Mouse (Mus musculus) forebrain, embryonic 14.5 days (tissue): ENCODE data around the gene Vsx1. TPM values are rescaled to one million over a fixed set of nuclear protein-coding genes. Genes with fewer than 3 reads are reported as not detected.

Source experiments
- ATAC-seq: fragments of 200-750 bp; cut with Nextera tagmentation; 2 replicates; pipeline ENCODE4 v1.8.0; 2017; ENCODE audit warnings: mild to moderate bottlenecking, moderate library complexity
- DNase-seq: peaks from one replicate; pipeline ENCODE4 v3.0.0-alpha.2; 2015; ENCODE audit warnings: low spot score
- H3K27ac ChIP-seq: fragments of 300-500 bp; sonication (generic); 2 replicates; pipeline ENCODE4 v1.5.1; 2014; ENCODE audit warnings: low read depth, mild to moderate bottlenecking, control low read depth, low read length, moderate library complexity
- H3K27me3 ChIP-seq: fragments of 300-500 bp; sonication (generic); replicated peaks from 2 replicates; pipeline ENCODE4 v1.6.1; 2014; ENCODE audit warnings: low read length, control low read depth, mixed read lengths; ENCODE audit not compliant: control insufficient read depth, insufficient read depth
- H3K36me3 ChIP-seq: fragments of 300-500 bp; sonication (generic); 2 replicates; pipeline ENCODE4 v1.6.1; 2014; ENCODE audit warnings: low read length, control low read depth; ENCODE audit not compliant: control insufficient read depth, insufficient read depth
- H3K4me1 ChIP-seq: fragments of 300-500 bp; sonication (generic); 2 replicates; pipeline ENCODE4 v1.6.1; 2014; ENCODE audit warnings: antibody characterized with exemption, low read length, control low read depth; ENCODE audit not compliant: control insufficient read depth, insufficient read depth
- H3K4me2 ChIP-seq: fragments of 300-500 bp; sonication (generic); 2 replicates; pipeline ENCODE4 v1.6.1; 2014; ENCODE audit warnings: mild to moderate bottlenecking, control low read depth, low read length
- H3K4me3 ChIP-seq: fragments of 300-500 bp; sonication (generic); 2 replicates; pipeline ENCODE4 v1.5.1; 2014; ENCODE audit warnings: low read depth, low read length, control low read depth
- H3K9ac ChIP-seq: fragments of 300-500 bp; sonication (generic); 2 replicates; pipeline ENCODE4 v1.6.1; 2014; ENCODE audit warnings: mild to moderate bottlenecking, low read length, control low read depth, moderate library complexity
- H3K9me3 ChIP-seq: fragments of 300-500 bp; sonication (generic); replicated peaks from 2 replicates; pipeline ENCODE4 v1.6.1; 2016; ENCODE audit warnings: low read length, control low read depth, mixed read lengths; ENCODE audit not compliant: control insufficient read depth
- WGBS: fragments of 180-500 bp; shearing (Covaris S2); extraction: QIAGEN DNeasy Blood & Tissue Kit; methylation state at CpG from one replicate; pipeline ENCODE4 v1.1.7; 2014; 5-methylcytosine and 5-hydroxymethylcytosine counted together
- polyA plus RNA-seq: library from polyadenylated mRNA; unstranded; fragments of >200 nt; fragmentation: Nextera tagmentation; extraction: Ambion mirVana; gene quantifications from 2 replicates; pipeline ENCODE4 v1.2.1, GENCODE M21; 2014

Vsx1 gene
- polyA plus RNA-seq, 1 experiment from 2014 or later = 0.04 TPM

- Histone ChIP-seq H3K4me1 (peaks cover 19% of the 10 kb centered on the region; the same call in 1 of the 2 replicates), H3K36me3 (no peaks in the 10 kb centered on the region), H3K9ac (no peak overlapping the region), H3K9me3 (no peaks in the 10 kb centered on the region), H3K27ac (no peak overlapping the region), H3K4me2 (no peak overlapping the region), H3K27me3 (no peaks in the 10 kb centered on the region), H3K4me3 (no peak overlapping the region)
- no peak for ATAC-seq
- WGBS = 76% methylated on average over 2 of the region's 2 CpGs
- DNase-seq = no peak
Measured at GRCm38 (mm10) chr2:150669454-150670045, 19.6 kb downstream of the Vsx1 start.

DNA sequence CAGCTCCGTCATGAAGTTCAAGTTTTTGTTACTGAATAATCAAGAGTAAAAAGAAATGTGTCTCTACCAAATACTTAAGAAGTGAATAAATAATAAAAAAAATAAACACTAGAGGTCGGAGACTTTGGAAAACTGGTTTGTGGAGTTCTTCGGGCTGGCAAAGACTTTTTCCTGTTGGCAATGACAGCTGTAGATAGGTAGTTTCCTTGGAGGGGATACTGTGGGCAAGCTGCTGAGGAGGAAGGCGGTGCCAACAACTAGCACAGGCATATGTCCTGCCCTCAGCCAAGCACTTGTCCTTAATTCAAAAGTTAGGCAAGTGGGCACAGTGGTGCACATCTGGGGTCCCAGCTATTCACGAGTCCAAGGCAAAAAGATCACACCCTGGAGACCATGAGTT is 20.2 kb downstream of the Vsx1 start:
- DNase-seq (no peak), ATAC-seq (no peak)
- no peak overlapping the region for H3K27ac ChIP-seq
- no peaks in the 10 kb centered on the region for H3K9me3 ChIP-seq
- peaks cover 20% of the 10 kb centered on the region; the same call in 1 of the 2 replicates for H3K4me1 ChIP-seq
- H3K27me3 ChIP-seq = no peaks in the 10 kb centered on the region
- peak overlapping the region; percentile 89 for H3K4me2 ChIP-seq
- H3K9ac ChIP-seq = no peak overlapping the region
- 84% methylated on average over 5 of the region's 5 CpGs for WGBS
- H3K4me3 ChIP-seq = no peak overlapping the region
- H3K36me3 ChIP-seq = no peaks in the 10 kb centered on the region

GRCm38 (mm10) chr2:150667820-150668766 is 21.1 kb downstream of the Vsx1 start, which contains the start of gene Acss1:
Gene Acss1 (minus strand): TSS chr2:150668500.
- Histone ChIP-seq H3K27ac (peak within 1 kb of the TSS; percentile 74), H3K9ac (peak within 1 kb of the TSS; percentile 85), H3K36me3 (no peaks in the 10 kb centered on the region), H3K4me2 (peak within 1 kb of the TSS; percentile 89), H3K4me3 (peak within 1 kb of the TSS; percentile 77), H3K9me3 (no peaks in the 10 kb centered on the region), H3K4me1 (peaks cover 24% of the 10 kb centered on the region; the same call in 1 of the 2 replicates), H3K27me3 (no peaks in the 10 kb centered on the region)
- WGBS = 3% methylated on average over 52 of the region's 61 CpGs
- ATAC-seq = peak; percentile 77
- DNase-seq = no peak

DNA sequence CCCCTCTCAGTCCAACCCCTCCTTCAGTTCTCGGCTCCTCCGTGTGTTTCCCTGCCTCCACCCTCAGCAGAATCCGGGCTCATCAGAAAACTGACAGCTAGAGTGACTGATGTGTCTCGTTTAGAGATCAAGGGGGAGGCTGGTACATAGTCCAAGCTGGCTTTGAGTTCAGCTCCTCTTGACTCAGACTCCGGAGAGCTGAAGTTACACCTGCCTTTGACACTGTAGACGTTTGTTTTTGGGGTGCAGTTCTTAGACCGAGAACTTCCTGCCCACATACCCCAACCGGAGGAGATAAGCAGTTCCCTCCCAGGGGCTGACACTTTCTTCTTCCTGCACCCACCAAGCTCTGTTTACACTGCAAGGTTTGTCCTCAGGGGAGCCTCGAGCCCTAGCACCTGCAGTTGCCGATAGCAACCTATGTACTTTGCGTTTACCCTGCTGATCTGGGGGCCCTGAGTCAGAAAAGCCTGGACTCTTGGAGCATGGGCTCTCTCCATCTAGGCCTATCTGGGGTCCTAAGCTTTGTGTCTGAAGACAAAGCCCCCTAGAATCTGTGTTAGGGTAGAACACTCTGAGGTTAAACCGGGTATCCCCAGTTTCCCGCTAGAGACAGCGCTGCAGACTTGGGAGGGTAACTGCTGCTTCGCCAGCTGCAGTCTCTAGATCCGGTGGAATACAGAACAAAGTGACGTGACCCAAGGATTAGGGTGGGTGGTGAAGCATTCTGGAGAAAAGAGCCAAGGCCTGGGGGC is 21.9 kb downstream of the Vsx1 start:
- Histone ChIP-seq H3K9me3 (no peaks in the 10 kb centered on the region), H3K9ac (peak overlapping the region; percentile 85), H3K4me1 (peaks cover 29% of the 10 kb centered on the region; the same call in 1 of the 2 replicates), H3K27me3 (no peaks in the 10 kb centered on the region), H3K4me2 (peak overlapping the region; percentile 89), H3K36me3 (no peaks in the 10 kb centered on the region), H3K4me3 (peak overlapping the region; percentile 77), H3K27ac (peak overlapping the region; percentile 74)
- peak; percentile 27 for ATAC-seq
- 3% methylated on average over 17 of the region's 17 CpGs for WGBS
- no peak for DNase-seq

DNA sequence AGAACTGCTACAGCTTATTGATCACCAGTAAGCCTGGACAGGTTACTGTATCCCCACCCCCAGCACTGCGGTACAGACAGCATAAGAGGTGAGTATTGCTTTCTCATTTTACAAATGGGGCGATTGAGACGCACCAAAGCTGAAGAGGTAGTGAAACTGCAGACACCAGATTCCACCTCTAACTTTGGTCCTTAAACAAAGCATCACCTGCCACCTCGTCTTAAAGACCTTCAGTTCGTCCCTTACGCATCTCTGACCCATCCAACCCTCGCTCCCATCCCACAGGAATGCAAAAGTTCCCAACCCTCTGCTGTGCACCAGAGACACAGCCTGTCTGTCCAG is 22.5 kb downstream of the Vsx1 start:
- WGBS = 37% methylated on average over 7 of the region's 7 CpGs
- Histone ChIP-seq H3K9me3 (no peaks in the 10 kb centered on the region), H3K4me3 (peak overlapping the region; percentile 77), H3K9ac (peak overlapping the region; percentile 85), H3K27ac (peak overlapping the region; percentile 74; the same call in 1 of the 2 replicates), H3K36me3 (no peaks in the 10 kb centered on the region), H3K4me2 (peak overlapping the region; percentile 89), H3K27me3 (no peaks in the 10 kb centered on the region), H3K4me1 (peaks cover 29% of the 10 kb centered on the region; the same call in 1 of the 2 replicates)
- ATAC-seq (0 out of 2 replicates have a peak, but pooled peaks have one; percentile 11), DNase-seq (no peak)

DNA sequence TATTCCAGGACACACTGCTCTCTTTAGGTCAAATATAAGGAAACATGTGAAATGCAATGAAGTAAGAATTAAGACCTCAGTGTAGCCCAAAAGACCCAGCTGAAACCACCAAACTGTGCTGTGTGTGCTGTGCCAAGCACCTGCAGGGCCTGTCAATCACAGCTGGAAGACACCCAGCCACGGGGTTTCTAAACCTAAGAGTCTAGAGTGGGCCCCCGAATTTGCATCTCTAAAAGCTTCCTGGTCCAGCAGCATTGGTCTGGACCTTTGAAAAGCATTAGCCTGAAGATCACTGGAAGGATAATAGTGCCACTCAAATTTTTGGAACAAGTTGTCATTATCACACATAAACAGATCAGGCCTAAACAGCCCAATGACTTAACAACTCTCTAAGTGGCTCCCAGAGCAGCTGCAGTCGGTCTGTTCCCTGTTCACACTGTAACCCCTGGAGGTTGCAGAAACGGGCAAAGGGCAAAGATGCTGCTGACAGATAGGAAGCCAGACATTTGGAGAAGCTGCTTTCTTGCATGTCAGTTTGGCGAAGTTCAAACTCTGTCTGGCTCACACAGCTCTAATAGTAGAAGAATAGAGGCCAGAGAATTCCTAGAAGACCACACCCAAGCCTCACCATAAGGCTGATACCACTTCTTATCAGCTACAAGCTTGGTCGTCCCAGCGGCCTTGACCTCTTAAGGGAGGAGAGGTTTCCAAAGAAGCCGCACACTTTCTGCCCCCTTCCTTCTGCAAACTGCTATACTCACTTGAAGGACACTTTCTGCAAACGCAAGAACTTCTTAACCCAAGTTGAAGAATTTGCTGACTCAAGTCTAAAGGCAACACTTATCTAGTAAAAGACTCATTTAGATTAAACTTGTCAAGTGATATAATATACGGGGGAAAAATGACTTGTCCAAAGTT is 23.4 kb downstream of the Vsx1 start:
- no peaks in the 10 kb centered on the region for H3K27me3 ChIP-seq
- peak overlapping the region; percentile 44; the same call in 1 of the 2 replicates for H3K27ac ChIP-seq
- ATAC-seq (peak; percentile 40), DNase-seq (peak; percentile 69)
- no peak overlapping the region for H3K4me3 ChIP-seq
- no peak overlapping the region for H3K9ac ChIP-seq
- 49% methylated on average over 10 of the region's 10 CpGs for WGBS
- peaks cover 32% of the 10 kb centered on the region; the same call in 1 of the 2 replicates for H3K4me1 ChIP-seq
- no peaks in the 10 kb centered on the region for H3K36me3 ChIP-seq
- peak overlapping the region; percentile 35 for H3K4me2 ChIP-seq
- H3K9me3 ChIP-seq = no peaks in the 10 kb centered on the region

DNA sequence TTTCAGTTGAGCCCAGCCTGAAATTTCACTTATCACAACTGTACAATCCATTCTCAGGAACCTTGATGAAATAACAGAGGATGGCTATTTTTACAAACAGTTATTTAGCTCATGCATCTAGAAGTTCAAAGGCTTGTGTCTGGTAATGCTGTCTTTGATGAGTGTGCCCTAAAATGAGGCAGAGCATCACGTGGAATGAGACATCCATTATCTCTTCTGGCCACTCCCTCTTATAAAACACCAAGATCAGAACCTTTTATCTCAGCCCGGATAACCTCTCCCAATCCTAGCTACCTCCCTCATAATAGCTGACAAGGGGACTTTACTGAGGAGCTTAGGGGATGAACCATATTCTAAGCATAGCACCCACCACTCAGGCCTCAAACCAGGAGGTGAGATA is 24.2 kb downstream of the Vsx1 start:
- Histone ChIP-seq H3K9me3 (no peaks in the 10 kb centered on the region), H3K27me3 (no peaks in the 10 kb centered on the region), H3K4me1 (peaks cover 32% of the 10 kb centered on the region; the same call in 1 of the 2 replicates), H3K4me3 (no peak overlapping the region), H3K36me3 (no peaks in the 10 kb centered on the region), H3K4me2 (peak overlapping the region; percentile 35), H3K9ac (no peak overlapping the region), H3K27ac (peak overlapping the region; percentile 44; the same call in 1 of the 2 replicates)
- 63% methylated on average over 2 of the region's 2 CpGs for WGBS
- DNase-seq (no peak), ATAC-seq (no peak)
